Mouse (Mus musculus): ENCODE data around the gene Vpreb2. TPM values are rescaled to one million over a fixed set of nuclear protein-coding genes. Genes with fewer than 3 reads are reported as not detected.
"Not testable (repeated sequence)": the region's sequence is repeated elsewhere in the genome, so short reads cannot be mapped to it uniquely, and the experiment has no call there.

The Vpreb2 gene
- polyA plus RNA-seq, 1 experiment = not detected

GRCm38 (mm10) chr16:17983201-17983600, 3.0 kb downstream of the Vpreb2 start:
- no peak overlapping the region for H3ac ChIP-seq (ENCODE audit: control insufficient read depth, insufficient read length, low read depth)
- H3K27me3 ChIP-seq (ENCODE audit: control insufficient read depth, insufficient read depth, insufficient read length) = peaks cover 16% of the 10 kb centered on the region
- H3K4me3 ChIP-seq (ENCODE audit: insufficient read depth, poor library complexity, severe bottlenecking) = no peak overlapping the region
- TF ChIP-seq CTCF (IDR thresholded peaks at IDR 0.05; ENCODE audit: control insufficient read depth, insufficient read depth, insufficient read length) = no peak
- TF ChIP-seq MAX (IDR thresholded peaks at IDR 0.05) = no peak
- TF ChIP-seq MYOD1 (IDR thresholded peaks at IDR 0.05; ENCODE audit: control insufficient read depth, insufficient read length, low read depth) = no peak
- no peak for TF ChIP-seq FOSL1 (IDR thresholded peaks at IDR 0.05; ENCODE audit: insufficient read depth, low read length, poor library complexity, severe bottlenecking)
- TF ChIP-seq USF1 (IDR thresholded peaks at IDR 0.05; ENCODE audit: low read depth) = no peak
- no peak for TF ChIP-seq MYOG (IDR thresholded peaks at IDR 0.05; ENCODE audit: control insufficient read depth, extremely low read depth, insufficient read length)
- no peak for TF ChIP-seq CEBPB (IDR thresholded peaks at IDR 0.05; ENCODE audit: low read depth)
- H3K79me2 ChIP-seq (ENCODE audit: control insufficient read depth, insufficient read depth) = no peaks in the 10 kb centered on the region
- no peaks in the 10 kb centered on the region for H3K79me3 ChIP-seq (ENCODE audit: low read depth)
- no peaks in the 10 kb centered on the region for H3K36me3 ChIP-seq (ENCODE audit: control insufficient read depth, insufficient read depth)

DNA sequence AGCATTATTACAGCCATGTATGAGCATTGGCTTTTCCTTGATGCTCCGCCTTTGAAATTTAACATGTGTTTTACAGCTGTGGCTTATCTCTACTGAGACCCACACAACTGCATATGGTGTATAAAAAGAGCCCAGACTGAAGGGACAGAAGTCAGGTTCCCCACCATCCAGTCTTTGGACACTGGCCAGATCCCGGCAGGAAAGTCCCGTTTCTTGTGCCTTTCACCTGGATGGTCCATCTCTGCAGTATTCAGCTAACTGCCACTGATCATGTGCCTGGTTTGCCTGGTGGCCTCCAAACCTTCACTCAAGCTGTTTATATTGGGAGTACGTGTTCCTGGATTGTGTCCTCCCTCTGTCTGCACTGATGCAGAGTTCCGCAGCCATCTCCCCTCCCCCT, 4.0 kb downstream of the Vpreb2 start:
- no peaks in the 10 kb centered on the region for H3K79me2 ChIP-seq (ENCODE audit: control insufficient read depth, insufficient read depth)
- no peak overlapping the region for H3K4me3 ChIP-seq (ENCODE audit: insufficient read depth, poor library complexity, severe bottlenecking)
- H3K79me3 ChIP-seq (ENCODE audit: low read depth) = no peaks in the 10 kb centered on the region
- TF ChIP-seq FOSL1 (IDR thresholded peaks at IDR 0.05; ENCODE audit: insufficient read depth, low read length, poor library complexity, severe bottlenecking) (no peak), CEBPB (IDR thresholded peaks at IDR 0.05; ENCODE audit: low read depth) (no peak), MYOD1 (IDR thresholded peaks at IDR 0.05; ENCODE audit: control insufficient read depth, insufficient read length, low read depth) (no peak), MYOG (IDR thresholded peaks at IDR 0.05; ENCODE audit: control insufficient read depth, extremely low read depth, insufficient read length) (no peak), USF1 (IDR thresholded peaks at IDR 0.05; ENCODE audit: low read depth) (no peak), MAX (IDR thresholded peaks at IDR 0.05) (no peak), CTCF (IDR thresholded peaks at IDR 0.05; ENCODE audit: control insufficient read depth, insufficient read depth, insufficient read length) (no peak)
- H3K36me3 ChIP-seq (ENCODE audit: control insufficient read depth, insufficient read depth) = no peaks in the 10 kb centered on the region
- no peak overlapping the region for H3ac ChIP-seq (ENCODE audit: control insufficient read depth, insufficient read length, low read depth)
- H3K27me3 ChIP-seq (ENCODE audit: control insufficient read depth, insufficient read depth, insufficient read length) = peaks cover 16% of the 10 kb centered on the region

DNA sequence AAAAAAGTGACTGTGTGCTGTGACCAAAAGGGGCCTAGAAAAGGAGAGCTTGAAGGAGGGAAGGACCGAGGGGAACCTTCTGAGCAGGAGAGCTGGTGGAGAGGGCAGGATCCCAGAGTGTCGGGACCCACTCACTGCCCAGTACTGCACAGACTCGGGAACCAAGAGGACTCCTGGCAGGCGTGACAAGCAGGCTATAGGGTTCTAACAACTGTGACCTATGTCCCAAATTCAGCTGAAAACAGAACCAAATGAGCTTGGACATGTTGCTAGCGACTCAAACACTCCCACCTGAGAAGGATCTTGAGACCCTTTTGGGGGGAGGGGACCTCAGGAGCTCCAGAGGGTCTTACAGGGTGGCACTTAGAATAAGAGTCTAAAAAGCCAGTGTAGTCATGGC, 4.8 kb downstream of the Vpreb2 start:
- no peak overlapping the region for H3ac ChIP-seq (ENCODE audit: control insufficient read depth, insufficient read length, low read depth)
- H3K36me3 ChIP-seq (ENCODE audit: control insufficient read depth, insufficient read depth) = no peaks in the 10 kb centered on the region
- peaks cover 16% of the 10 kb centered on the region for H3K27me3 ChIP-seq (ENCODE audit: control insufficient read depth, insufficient read depth, insufficient read length)
- no peaks in the 10 kb centered on the region for H3K79me2 ChIP-seq (ENCODE audit: control insufficient read depth, insufficient read depth)
- H3K4me3 ChIP-seq (ENCODE audit: insufficient read depth, poor library complexity, severe bottlenecking) = no peak overlapping the region
- H3K79me3 ChIP-seq (ENCODE audit: low read depth) = no peaks in the 10 kb centered on the region
- TF ChIP-seq MAX (IDR thresholded peaks at IDR 0.05) = no peak

DNA sequence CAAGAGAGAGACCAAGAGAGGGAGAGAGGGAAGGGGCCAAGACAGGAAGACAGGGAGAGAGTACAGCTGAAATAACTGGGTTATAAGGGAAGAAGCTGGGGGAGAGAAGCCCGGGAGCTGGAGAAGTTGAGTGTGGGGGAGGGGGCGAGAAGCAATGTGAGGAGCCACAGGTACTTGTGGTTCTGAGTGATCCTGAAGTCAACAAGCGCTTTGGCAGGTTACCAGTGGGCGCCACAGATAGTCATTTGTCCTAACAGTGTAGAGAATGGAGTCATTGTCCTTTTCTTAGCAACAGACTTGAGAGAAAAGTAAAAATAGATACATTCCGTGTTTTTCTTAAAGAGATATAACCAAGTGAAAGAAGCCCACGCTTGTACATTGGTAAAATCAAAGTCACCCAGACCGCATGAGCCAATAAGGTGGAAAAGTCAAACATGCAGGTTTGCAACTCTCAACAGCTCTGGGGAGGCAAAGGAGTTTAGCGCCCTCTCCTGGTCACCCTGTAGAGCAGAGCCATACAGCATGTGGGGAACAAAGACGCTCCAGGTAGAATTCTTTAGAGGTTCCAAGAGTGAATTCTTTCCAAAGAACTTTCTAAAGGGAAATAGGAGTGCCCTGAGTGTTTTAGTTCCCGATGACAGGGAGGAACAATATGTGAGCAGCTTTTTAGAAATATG, 6.4 kb downstream of the Vpreb2 start:
- Histone ChIP-seq H3ac (ENCODE audit: control insufficient read depth, insufficient read length, low read depth) (no peak overlapping the region), H3K79me3 (ENCODE audit: low read depth) (no peaks in the 10 kb centered on the region), H3K4me3 (ENCODE audit: insufficient read depth, poor library complexity, severe bottlenecking) (no peak overlapping the region), H3K36me3 (ENCODE audit: control insufficient read depth, insufficient read depth) (no peaks in the 10 kb centered on the region), H3K27me3 (ENCODE audit: control insufficient read depth, insufficient read depth, insufficient read length) (peaks cover 6% of the 10 kb centered on the region), H3K79me2 (ENCODE audit: control insufficient read depth, insufficient read depth) (no peaks in the 10 kb centered on the region)
- TF ChIP-seq MAX (IDR thresholded peaks at IDR 0.05) = no peak
- TF ChIP-seq CTCF (IDR thresholded peaks at IDR 0.05; ENCODE audit: control insufficient read depth, insufficient read depth, insufficient read length) = peak; percentile 22

DNA sequence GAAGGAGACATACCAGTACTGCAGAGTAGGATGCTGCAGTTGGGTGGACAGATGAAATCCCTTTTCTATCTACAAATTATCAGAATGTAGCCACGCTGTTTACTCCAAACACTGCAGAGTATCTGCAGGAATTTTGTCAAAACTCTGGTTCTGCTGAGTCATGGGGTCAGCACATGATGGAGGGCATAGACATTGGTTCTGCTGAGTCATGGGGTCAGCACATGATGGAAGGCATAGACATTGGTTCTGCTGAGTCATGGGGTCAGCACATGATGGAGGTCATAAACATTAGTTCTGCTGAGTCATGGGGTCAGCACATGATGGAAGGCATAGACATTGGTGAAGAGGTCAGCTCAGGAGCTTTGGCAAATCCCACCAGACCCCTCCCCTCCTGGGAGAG, 7.5 kb downstream of the Vpreb2 start:
- TF ChIP-seq MAX (IDR thresholded peaks at IDR 0.05) (no peak), MYOG (IDR thresholded peaks at IDR 0.05; ENCODE audit: control insufficient read depth, extremely low read depth, insufficient read length) (no peak), CEBPB (IDR thresholded peaks at IDR 0.05; ENCODE audit: low read depth) (no peak), USF1 (IDR thresholded peaks at IDR 0.05; ENCODE audit: low read depth) (peak; percentile 51)
- Histone ChIP-seq H3K36me3 (ENCODE audit: control insufficient read depth, insufficient read depth) (no peaks in the 10 kb centered on the region), H3ac (ENCODE audit: control insufficient read depth, insufficient read length, low read depth) (no peak overlapping the region), H3K4me3 (ENCODE audit: insufficient read depth, poor library complexity, severe bottlenecking) (no peak overlapping the region), H3K79me3 (ENCODE audit: low read depth) (no peaks in the 10 kb centered on the region), H3K27me3 (ENCODE audit: control insufficient read depth, insufficient read depth, insufficient read length) (no peaks in the 10 kb centered on the region), H3K79me2 (ENCODE audit: control insufficient read depth, insufficient read depth) (no peaks in the 10 kb centered on the region)

GRCm38 (mm10) chr16:17992321-17992720, 12.1 kb downstream of the Vpreb2 start:
- H3K4me3 ChIP-seq (ENCODE audit: insufficient read depth, poor library complexity, severe bottlenecking); H3K79me2 ChIP-seq (ENCODE audit: control insufficient read depth, insufficient read depth); H3K27me3 ChIP-seq (ENCODE audit: control insufficient read depth, insufficient read depth, insufficient read length); H3ac ChIP-seq (ENCODE audit: control insufficient read depth, insufficient read length, low read depth); H3K79me3 ChIP-seq (ENCODE audit: low read depth); H3K36me3 ChIP-seq (ENCODE audit: control insufficient read depth, insufficient read depth): not testable (repeated sequence)

GRCm38 (mm10) chr16:17999668-18000067, 19.4 kb downstream of the Vpreb2 start:
- no peaks in the 10 kb centered on the region for H3K79me3 ChIP-seq (ENCODE audit: low read depth)
- H3K79me2 ChIP-seq (ENCODE audit: control insufficient read depth, insufficient read depth) = no peaks in the 10 kb centered on the region
- no peak overlapping the region for H3K4me3 ChIP-seq (ENCODE audit: insufficient read depth, poor library complexity, severe bottlenecking)
- peaks cover 30% of the 10 kb centered on the region for H3K27me3 ChIP-seq (ENCODE audit: control insufficient read depth, insufficient read depth, insufficient read length)
- H3K36me3 ChIP-seq (ENCODE audit: control insufficient read depth, insufficient read depth) = no peaks in the 10 kb centered on the region
- no peak overlapping the region for H3ac ChIP-seq (ENCODE audit: control insufficient read depth, insufficient read length, low read depth)
- TF ChIP-seq FOSL1 (IDR thresholded peaks at IDR 0.05; ENCODE audit: insufficient read depth, low read length, poor library complexity, severe bottlenecking) (no peak), CTCF (IDR thresholded peaks at IDR 0.05; ENCODE audit: control insufficient read depth, insufficient read depth, insufficient read length) (no peak), USF1 (IDR thresholded peaks at IDR 0.05; ENCODE audit: low read depth) (no peak), MYOD1 (IDR thresholded peaks at IDR 0.05; ENCODE audit: control insufficient read depth, insufficient read length, low read depth) (no peak), MAX (IDR thresholded peaks at IDR 0.05) (no peak), MYOG (IDR thresholded peaks at IDR 0.05; ENCODE audit: control insufficient read depth, extremely low read depth, insufficient read length) (no peak), CEBPB (IDR thresholded peaks at IDR 0.05; ENCODE audit: low read depth) (no peak)

Data from C2C12 (cell line).